Mouse (Mus musculus): ENCODE measurements around the gene Zscan26. TPM values are rescaled to one million over a fixed set of nuclear protein-coding genes. Genes with fewer than 3 reads are reported as not detected.

Zscan26 gene
- polyA plus RNA-seq, 1 experiment from 2014 or later: 11.4 TPM

- H3K4me2 ChIP-seq (replicated peaks; ENCODE audit: low read depth): no peak overlapping the region
- H3K27me3 ChIP-seq (replicated peaks; ENCODE audit: control insufficient read depth, insufficient read depth, low read length): no peaks in the 10 kb centered on the region
- H3K9me3 ChIP-seq (ENCODE audit: control insufficient read depth): no peaks in the 10 kb centered on the region
- H3K4me1 ChIP-seq (replicated peaks; ENCODE audit: control insufficient read depth, insufficient read depth, low read length): 0 out of 2 replicates have a peak, but pooled peaks cover 3% of the 10 kb centered on the region
- H3K27ac ChIP-seq (ENCODE audit: low read depth, low read length): no peak overlapping the region
- no peak for ATAC-seq
- H3K9ac ChIP-seq (ENCODE audit: low read depth, low read length): no peak overlapping the region
- WGBS: 88% methylated on average over 6 of the region's 6 CpGs
- H3K36me3 ChIP-seq (ENCODE audit: control insufficient read depth, insufficient read depth): peaks cover 53% of the 10 kb centered on the region
- TF ChIP-seq CTCF (IDR thresholded peaks at IDR 0.05; ENCODE audit: low read depth): no peak
- no peak overlapping the region for H3K4me3 ChIP-seq (ENCODE audit: low read depth, low read length)
These were observed 57.9 kb downstream of the Zscan26 start for GRCm38 (mm10) chr13:21395623-21396022.

- Histone ChIP-seq H3K4me1 (replicated peaks; ENCODE audit: control insufficient read depth, insufficient read depth, low read length) (0 out of 2 replicates have a peak, but pooled peaks cover 3% of the 10 kb centered on the region), H3K4me3 (ENCODE audit: low read depth, low read length) (no peak overlapping the region), H3K27ac (ENCODE audit: low read depth, low read length) (no peak overlapping the region), H3K36me3 (ENCODE audit: control insufficient read depth, insufficient read depth) (peaks cover 57% of the 10 kb centered on the region), H3K4me2 (replicated peaks; ENCODE audit: low read depth) (no peak overlapping the region), H3K9ac (ENCODE audit: low read depth, low read length) (no peak overlapping the region), H3K27me3 (replicated peaks; ENCODE audit: control insufficient read depth, insufficient read depth, low read length) (no peaks in the 10 kb centered on the region), H3K9me3 (ENCODE audit: control insufficient read depth) (no peaks in the 10 kb centered on the region)
- 95% methylated on average over 1 of the region's 1 CpGs for WGBS
- TF ChIP-seq CTCF (IDR thresholded peaks at IDR 0.05; ENCODE audit: low read depth): no peak
- ATAC-seq: no peak
These were observed 58.3 kb downstream of the Zscan26 start for GRCm38 (mm10) chr13:21395211-21395610.

MicroRNA genes within 50 kb of the gene (microRNA counts, 519-probe panel; counts per million panel counts)
- microRNA mmu-miR-1896: 3,802 counts per million, percentile 52 among the panel's probes with 10 or more counts

Small RNA genes within 50 kb of the gene (microRNA-seq; reads per million reads assigned to microRNA genes)
- gene Mir1896 (not detected), gene Mir6942 (not detected)

Other genes starting within 250 kb of the Zscan26 start
- gene Gpx5, start 161.0 kb downstream of the Zscan26 start, polyA plus RNA-seq (2015; fragmentation: Nextera tagmentation; extraction: Ambion mirVana): not detected in 2 replicates
- not detected in 2 replicates for gene Gpx6, start 141.6 kb downstream of the Zscan26 start, polyA plus RNA-seq (2015; fragmentation: Nextera tagmentation; extraction: Ambion mirVana)
- gene Olfr1367, start 106.8 kb downstream of the Zscan26 start, polyA plus RNA-seq (2015; fragmentation: Nextera tagmentation; extraction: Ambion mirVana): not detected in 2 replicates
- 3.5 and 3.9 TPM in 2 replicates for gene Zscan12, start 90.9 kb downstream of the Zscan26 start, polyA plus RNA-seq (2015; fragmentation: Nextera tagmentation; extraction: Ambion mirVana)
- gene Zkscan3, start 51.0 kb downstream of the Zscan26 start, polyA plus RNA-seq (2015; fragmentation: Nextera tagmentation; extraction: Ambion mirVana): 37.1 and 40.6 TPM in 2 replicates
- 0.47 and 0.60 TPM in 2 replicates for gene Pgbd1, start 12.7 kb downstream of the Zscan26 start, polyA plus RNA-seq (2015; fragmentation: Nextera tagmentation; extraction: Ambion mirVana)
- 2.1 and 2.7 TPM in 2 replicates for gene Nkapl, start 14.8 kb upstream of the Zscan26 start, polyA plus RNA-seq (2015; fragmentation: Nextera tagmentation; extraction: Ambion mirVana)
- gene Zkscan4, start 25.2 kb upstream of the Zscan26 start, polyA plus RNA-seq (2015; fragmentation: Nextera tagmentation; extraction: Ambion mirVana): 1.4 and 2.3 TPM in 2 replicates
- gene Gm10065, start 25.7 kb upstream of the Zscan26 start, polyA plus RNA-seq (2015; fragmentation: Nextera tagmentation; extraction: Ambion mirVana): not detected in 2 replicates
- gene AK157302, start 41.5 kb upstream of the Zscan26 start, polyA plus RNA-seq (2015; fragmentation: Nextera tagmentation; extraction: Ambion mirVana): 0.12 and 0.30 TPM in 2 replicates
- gene Gm11273, start 47.7 kb upstream of the Zscan26 start, polyA plus RNA-seq (2015; fragmentation: Nextera tagmentation; extraction: Ambion mirVana): 14.1 and 19.3 TPM in 2 replicates
- 1.6 and 2.0 TPM in 2 replicates for gene Zkscan8, start 77.4 kb upstream of the Zscan26 start, polyA plus RNA-seq (2015; fragmentation: Nextera tagmentation; extraction: Ambion mirVana)
- gene Olfr1366, start 89.1 kb upstream of the Zscan26 start, polyA plus RNA-seq (2015; fragmentation: Nextera tagmentation; extraction: Ambion mirVana): 0.14 TPM in 1 of 2 replicates, not detected in the other
- not detected in 2 replicates for gene Olfr1535, start 106.2 kb upstream of the Zscan26 start, polyA plus RNA-seq (2015; fragmentation: Nextera tagmentation; extraction: Ambion mirVana)
- gene Olfr1364, start 128.0 kb upstream of the Zscan26 start, polyA plus RNA-seq (2015; fragmentation: Nextera tagmentation; extraction: Ambion mirVana): not detected in 2 replicates
- not detected in 2 replicates for gene Olfr1362, start 160.3 kb upstream of the Zscan26 start, polyA plus RNA-seq (2015; fragmentation: Nextera tagmentation; extraction: Ambion mirVana)
- 0.04 TPM in 1 of 2 replicates, not detected in the other for gene Olfr11, start 188.8 kb upstream of the Zscan26 start, polyA plus RNA-seq (2015; fragmentation: Nextera tagmentation; extraction: Ambion mirVana)
- not detected in 2 replicates for gene Olfr1361, start 209.7 kb upstream of the Zscan26 start, polyA plus RNA-seq (2015; fragmentation: Nextera tagmentation; extraction: Ambion mirVana)
- not detected in 2 replicates for gene Olfr1360, start 223.7 kb upstream of the Zscan26 start, polyA plus RNA-seq (2015; fragmentation: Nextera tagmentation; extraction: Ambion mirVana)
- not detected in 2 replicates for gene Olfr1359, start 244.4 kb upstream of the Zscan26 start, polyA plus RNA-seq (2015; fragmentation: Nextera tagmentation; extraction: Ambion mirVana)